Mouse (Mus musculus): ENCODE results near the gene 1700030K09Rik. TPM values are rescaled to one million over a fixed set of nuclear protein-coding genes. Genes with fewer than 3 reads are reported as not detected.

The 1700030K09Rik gene
- polyA plus RNA-seq, 1 experiment from 2014 or later, result 17.5 TPM

DNA sequence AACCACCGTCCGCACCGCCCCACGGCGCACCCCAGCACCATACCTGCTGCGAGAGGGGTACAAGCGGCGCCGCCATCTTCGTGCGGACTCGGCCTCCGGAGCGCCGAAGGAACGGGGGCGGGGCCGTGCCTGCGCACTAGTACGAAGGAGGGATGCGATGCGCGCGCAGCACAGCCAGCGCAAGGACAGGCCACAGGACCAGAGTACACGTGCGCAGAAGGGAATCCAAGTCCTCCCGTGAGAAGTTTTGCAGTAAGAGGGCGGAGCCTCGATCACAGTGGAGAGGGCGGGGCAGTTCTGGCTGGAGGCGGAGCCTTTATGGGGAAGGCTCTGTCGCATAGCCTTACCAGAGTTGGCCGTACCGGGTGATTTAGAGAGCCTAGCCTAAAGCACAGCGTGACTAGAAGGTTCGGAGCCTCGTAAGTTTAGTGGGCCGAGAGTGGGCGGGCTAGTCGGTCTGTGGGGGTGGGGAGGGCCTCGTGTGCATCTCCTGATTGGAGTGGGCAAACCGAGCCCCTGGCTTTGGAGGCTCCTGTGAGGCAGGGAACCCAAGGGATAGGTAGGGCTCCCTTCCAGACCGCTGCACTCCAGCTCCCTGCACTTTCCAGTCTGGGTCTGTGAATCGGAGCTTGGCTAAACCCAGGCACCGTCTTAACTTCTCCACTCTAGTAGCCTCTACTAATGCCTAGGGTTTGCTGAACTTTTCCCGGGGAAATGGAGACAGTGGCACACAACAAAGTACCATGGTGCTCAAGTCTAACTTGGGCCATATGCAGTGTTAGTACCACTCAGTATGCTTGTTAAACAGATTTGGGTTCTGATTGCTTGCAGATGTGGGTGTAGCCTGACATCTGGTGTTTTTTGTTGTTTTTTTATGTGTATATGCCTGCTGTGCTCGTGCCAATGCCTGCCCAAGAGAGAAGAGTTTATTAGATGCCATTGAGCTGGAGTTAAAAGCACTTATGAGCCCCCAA, 22.0 kb upstream of the 1700030K09Rik start, which contains the start of gene Eps15l1:
Gene Eps15l1, minus strand, starts transcription at position 99 of the 974 bp plus-strand sequence.
- WGBS, result 2% methylated on average over 48 of the region's 48 CpGs
- peak; percentile 98 for ATAC-seq
- H3K4me1 ChIP-seq (ENCODE audit: control insufficient read depth, insufficient read depth, low read length), result peaks cover 41% of the 10 kb centered on the region

DNA sequence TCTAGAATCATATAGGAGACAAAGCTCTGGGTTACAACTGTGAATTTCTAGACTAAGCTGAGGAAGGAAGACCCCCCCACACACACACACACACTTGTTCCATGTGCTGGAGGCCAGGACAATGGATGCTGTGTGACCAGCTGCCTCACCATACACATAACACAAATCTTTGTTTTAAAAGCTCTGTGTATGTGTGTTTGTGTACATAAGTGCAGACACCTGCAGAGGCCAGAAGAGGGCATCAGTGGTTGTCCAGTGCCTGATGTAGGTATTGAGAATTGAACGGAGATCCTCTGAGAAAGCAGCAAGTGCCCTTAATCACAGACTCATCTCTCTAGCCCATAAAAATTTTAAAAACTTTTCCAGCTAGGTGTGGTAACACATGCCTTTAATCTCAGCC, 20.8 kb upstream of the 1700030K09Rik start:
- H3K4me1 ChIP-seq (ENCODE audit: control insufficient read depth, insufficient read depth, low read length), result peaks cover 28% of the 10 kb centered on the region
- H3K36me3 ChIP-seq (ENCODE audit: control insufficient read depth, insufficient read depth, low read length), result no peaks in the 10 kb centered on the region
- 76% methylated on average over 1 of the region's 1 CpGs for whole genome bisulfite sequencing

More for the DNA sequence above, 22.0 kb upstream of the 1700030K09Rik start, which contains the start of gene Eps15l1:
- H3K27me3 ChIP-seq (ENCODE audit: control insufficient read depth, insufficient read depth, low read depth, low read length), result no peaks in the 10 kb centered on the region
- peak within 1 kb of the TSS; percentile 77 for H3K4me2 ChIP-seq (ENCODE audit: low read length)
- no peaks in the 10 kb centered on the region for H3K9me3 ChIP-seq (replicated peaks; ENCODE audit: control insufficient read depth, low read length, poor library complexity, severe bottlenecking)
- H3K36me3 ChIP-seq (ENCODE audit: control insufficient read depth, insufficient read depth, low read length), result no peaks in the 10 kb centered on the region
- peak within 1 kb of the TSS; percentile 69 for H3K4me3 ChIP-seq (ENCODE audit: low read depth, low read length)
- peak within 1 kb of the TSS; percentile 86 for H3K9ac ChIP-seq (ENCODE audit: low read depth, low read length)
- H3K27ac ChIP-seq (ENCODE audit: low read length), result peak within 1 kb of the TSS; percentile 81

DNA sequence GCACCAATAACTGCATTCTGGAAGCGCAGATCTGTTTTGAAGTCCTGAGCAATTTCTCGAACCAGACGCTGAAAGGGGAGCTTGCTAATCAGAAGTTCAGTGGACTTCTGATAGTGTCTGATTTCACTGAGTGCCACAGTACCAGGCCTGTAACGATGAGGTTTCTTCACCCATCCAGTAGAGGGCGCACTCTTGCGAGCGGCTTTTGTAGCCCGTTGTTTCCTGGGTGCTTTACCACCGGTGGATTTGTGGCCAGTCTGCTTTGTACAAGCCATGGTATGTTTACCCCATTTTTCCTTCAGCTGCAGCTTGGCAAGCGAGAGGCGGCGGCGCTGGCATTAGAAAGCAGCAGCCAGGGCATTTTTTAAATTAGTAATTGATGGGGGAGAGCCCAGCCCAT, 14.0 kb upstream of the 1700030K09Rik start:
- H3K36me3 ChIP-seq (ENCODE audit: control insufficient read depth, insufficient read depth, low read length), result no peaks in the 10 kb centered on the region
- H3K4me2 ChIP-seq (ENCODE audit: low read length), result no peak overlapping the region
- H3K27ac ChIP-seq (ENCODE audit: low read length), result no peak overlapping the region
- no peak overlapping the region for H3K4me3 ChIP-seq (ENCODE audit: low read depth, low read length)
- no peaks in the 10 kb centered on the region for H3K9me3 ChIP-seq (replicated peaks; ENCODE audit: control insufficient read depth, low read length, poor library complexity, severe bottlenecking)
- WGBS, result 54% methylated on average over 13 of the region's 13 CpGs
- H3K4me1 ChIP-seq (ENCODE audit: control insufficient read depth, insufficient read depth, low read length), result no peaks in the 10 kb centered on the region
- no peak for ATAC-seq
- no peak overlapping the region for H3K9ac ChIP-seq (ENCODE audit: low read depth, low read length)
- H3K27me3 ChIP-seq (ENCODE audit: control insufficient read depth, insufficient read depth, low read depth, low read length), result no peaks in the 10 kb centered on the region

More for the DNA sequence above, 20.8 kb upstream of the 1700030K09Rik start:
- no peaks in the 10 kb centered on the region for H3K27me3 ChIP-seq (ENCODE audit: control insufficient read depth, insufficient read depth, low read depth, low read length)
- no peak overlapping the region for H3K9ac ChIP-seq (ENCODE audit: low read depth, low read length)
- no peaks in the 10 kb centered on the region for H3K9me3 ChIP-seq (replicated peaks; ENCODE audit: control insufficient read depth, low read length, poor library complexity, severe bottlenecking)
- no peak overlapping the region for H3K27ac ChIP-seq (ENCODE audit: low read length)
- ATAC-seq, result no peak
- no peak overlapping the region for H3K4me3 ChIP-seq (ENCODE audit: low read depth, low read length)
- no peak overlapping the region for H3K4me2 ChIP-seq (ENCODE audit: low read length)

DNA sequence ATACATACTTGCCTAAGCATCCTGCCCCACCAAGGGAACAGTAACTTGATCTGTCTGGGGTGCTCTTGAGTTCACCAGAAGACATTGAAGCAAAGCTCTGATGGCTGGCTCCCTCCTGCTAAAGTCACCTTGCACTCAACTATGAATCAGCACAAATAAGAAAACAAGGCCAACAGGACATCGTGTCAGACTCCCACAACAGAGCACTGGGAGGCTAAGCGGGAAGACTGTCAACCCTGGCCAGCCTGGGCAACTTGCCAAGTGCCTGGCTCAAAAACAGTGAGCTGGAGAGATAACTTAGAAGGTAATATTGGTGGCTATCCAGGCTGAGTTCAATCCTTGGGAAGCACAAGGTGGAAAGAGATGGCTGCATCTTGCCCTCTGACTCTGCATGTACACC, 8.7 kb upstream of the 1700030K09Rik start:
- WGBS, result 43% methylated on average over 2 of the region's 2 CpGs
- Histone ChIP-seq H3K9me3 (replicated peaks; ENCODE audit: control insufficient read depth, low read length, poor library complexity, severe bottlenecking) (no peaks in the 10 kb centered on the region), H3K4me2 (ENCODE audit: low read length) (no peak overlapping the region), H3K4me3 (ENCODE audit: low read depth, low read length) (no peak overlapping the region), H3K27me3 (ENCODE audit: control insufficient read depth, insufficient read depth, low read depth, low read length) (no peaks in the 10 kb centered on the region), H3K9ac (ENCODE audit: low read depth, low read length) (no peak overlapping the region), H3K27ac (ENCODE audit: low read length) (no peak overlapping the region), H3K36me3 (ENCODE audit: control insufficient read depth, insufficient read depth, low read length) (no peaks in the 10 kb centered on the region), H3K4me1 (ENCODE audit: control insufficient read depth, insufficient read depth, low read length) (no peaks in the 10 kb centered on the region)
- no peak for ATAC-seq

DNA sequence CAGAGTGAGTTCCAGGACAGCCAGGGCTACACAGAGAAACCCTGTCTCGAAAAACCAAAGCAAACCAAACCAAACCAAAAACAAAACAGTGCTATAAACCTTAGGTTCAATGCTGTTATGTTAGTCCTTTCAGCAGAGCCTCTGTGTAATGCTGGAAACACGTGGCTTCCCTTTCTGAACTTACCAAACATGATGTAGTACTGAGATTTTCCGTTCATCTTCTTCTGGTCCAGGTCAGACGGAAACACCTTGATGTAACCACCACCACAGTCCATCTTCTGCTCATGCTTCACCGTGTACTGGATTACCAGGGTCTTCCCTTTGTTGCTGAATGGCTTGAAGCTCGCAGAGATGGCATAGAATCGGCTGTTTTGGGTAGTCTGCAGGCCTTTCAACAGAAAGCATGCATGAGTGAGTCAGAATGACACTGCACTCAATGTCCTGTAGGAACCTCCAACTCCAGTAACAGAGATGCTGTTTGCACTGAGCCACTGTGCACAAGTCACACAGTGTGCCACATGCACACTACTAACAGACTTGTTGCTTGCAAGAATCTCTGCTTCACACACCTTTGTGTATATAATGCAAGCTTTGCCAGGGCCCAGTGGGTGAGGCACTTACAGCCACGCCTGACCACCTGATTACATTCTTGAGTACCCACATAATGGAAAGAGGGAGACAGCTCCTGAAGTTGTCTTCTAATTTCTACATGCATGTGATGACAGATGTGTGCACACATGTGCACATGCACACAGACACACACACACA, 5.2 kb upstream of the 1700030K09Rik start:
- H3K9me3 ChIP-seq (replicated peaks; ENCODE audit: control insufficient read depth, low read length, poor library complexity, severe bottlenecking), result no peaks in the 10 kb centered on the region
- no peak overlapping the region for H3K9ac ChIP-seq (ENCODE audit: low read depth, low read length)
- no peaks in the 10 kb centered on the region for H3K36me3 ChIP-seq (ENCODE audit: control insufficient read depth, insufficient read depth, low read length)
- no peak overlapping the region for H3K4me2 ChIP-seq (ENCODE audit: low read length)
- no peaks in the 10 kb centered on the region for H3K27me3 ChIP-seq (ENCODE audit: control insufficient read depth, insufficient read depth, low read depth, low read length)
- no peaks in the 10 kb centered on the region; the same call in 1 of the 2 replicates for H3K4me1 ChIP-seq (ENCODE audit: control insufficient read depth, insufficient read depth, low read length)
- no peak overlapping the region for H3K27ac ChIP-seq (ENCODE audit: low read length)
- ATAC-seq, result no peak
- H3K4me3 ChIP-seq (ENCODE audit: low read depth, low read length), result no peak overlapping the region
- 64% methylated on average over 8 of the region's 8 CpGs for WGBS

DNA sequence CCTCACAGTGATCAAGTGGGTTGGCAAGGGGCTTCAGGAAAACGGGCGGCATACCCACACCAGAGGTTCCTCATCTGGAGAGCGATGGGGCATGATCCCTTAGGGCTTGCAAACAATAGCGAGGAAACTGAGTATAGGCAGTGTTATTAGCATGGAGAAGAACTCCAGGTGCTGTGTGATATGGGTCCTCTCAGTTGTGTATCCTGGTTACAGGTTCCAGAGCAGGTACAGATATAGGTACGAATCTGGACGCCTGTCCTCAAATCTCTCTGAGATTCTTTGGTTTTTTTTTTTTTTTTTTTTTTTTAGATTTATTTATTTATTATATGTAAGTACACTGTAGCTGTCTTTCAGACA, 292 bp downstream of the 1700030K09Rik start:
- Histone ChIP-seq H3K4me1 (ENCODE audit: control insufficient read depth, insufficient read depth, low read length) (peaks cover 23% of the 10 kb centered on the region), H3K27ac (ENCODE audit: low read length) (peak overlapping the region; percentile 65; the same call in 1 of the 2 replicates), H3K36me3 (ENCODE audit: control insufficient read depth, insufficient read depth, low read length) (no peaks in the 10 kb centered on the region), H3K9ac (ENCODE audit: low read depth, low read length) (peak overlapping the region; percentile 70), H3K4me3 (ENCODE audit: low read depth, low read length) (peak overlapping the region; percentile 45), H3K27me3 (ENCODE audit: control insufficient read depth, insufficient read depth, low read depth, low read length) (no peaks in the 10 kb centered on the region), H3K9me3 (replicated peaks; ENCODE audit: control insufficient read depth, low read length, poor library complexity, severe bottlenecking) (no peaks in the 10 kb centered on the region), H3K4me2 (ENCODE audit: low read length) (peak overlapping the region; percentile 63)
- no peak for ATAC-seq
- 39% methylated on average over 6 of the region's 6 CpGs for WGBS

DNA sequence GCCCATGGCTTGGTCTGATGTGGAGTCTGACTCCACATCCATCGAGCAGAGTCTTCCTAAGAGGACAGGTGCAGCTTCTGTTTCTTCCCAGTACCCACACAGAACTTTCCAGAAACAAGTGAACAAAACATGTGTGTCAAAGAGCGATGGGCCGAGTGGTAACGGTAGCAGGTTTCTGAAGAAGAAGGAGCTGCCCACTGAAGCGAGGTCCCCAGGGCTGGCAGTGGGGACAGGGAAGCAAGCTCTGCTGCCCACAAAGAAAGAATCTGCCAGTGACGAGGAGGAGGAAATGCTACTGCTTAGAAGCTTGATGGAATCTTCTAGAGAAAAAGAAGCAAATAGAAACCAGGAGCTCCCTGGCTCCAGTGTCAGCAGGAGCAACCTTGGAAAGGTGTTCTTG, 1.4 kb downstream of the 1700030K09Rik start:
- Histone ChIP-seq H3K4me3 (ENCODE audit: low read depth, low read length) (no peak overlapping the region), H3K27me3 (ENCODE audit: control insufficient read depth, insufficient read depth, low read depth, low read length) (no peaks in the 10 kb centered on the region), H3K9ac (ENCODE audit: low read depth, low read length) (no peak overlapping the region), H3K4me2 (ENCODE audit: low read length) (no peak overlapping the region), H3K4me1 (ENCODE audit: control insufficient read depth, insufficient read depth, low read length) (peaks cover 23% of the 10 kb centered on the region), H3K9me3 (replicated peaks; ENCODE audit: control insufficient read depth, low read length, poor library complexity, severe bottlenecking) (no peaks in the 10 kb centered on the region), H3K27ac (ENCODE audit: low read length) (no peak overlapping the region), H3K36me3 (ENCODE audit: control insufficient read depth, insufficient read depth, low read length) (peaks cover 7% of the 10 kb centered on the region)
- no peak for ATAC-seq
- 96% methylated on average over 6 of the region's 6 CpGs for WGBS

DNA sequence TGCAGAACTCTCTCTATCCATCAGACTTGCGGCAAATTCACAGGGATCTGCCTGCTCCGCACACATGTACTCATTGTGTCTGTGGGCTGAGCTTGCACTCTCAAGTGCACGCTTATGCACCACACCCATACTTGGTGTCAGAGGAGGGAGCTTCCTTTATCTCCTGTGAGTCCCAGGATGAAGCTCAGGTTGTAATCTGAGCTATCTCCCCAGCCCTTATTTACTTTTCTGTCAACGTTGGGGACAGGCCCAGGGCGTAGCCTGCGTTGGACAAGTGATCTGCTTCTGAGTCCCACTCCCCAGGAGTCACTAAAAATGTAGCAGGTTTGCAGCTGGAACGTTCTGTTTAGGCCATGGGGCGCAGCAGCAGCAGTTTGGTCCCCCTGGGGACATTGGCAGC, 7.8 kb downstream of the 1700030K09Rik start:
- Histone ChIP-seq H3K4me1 (ENCODE audit: control insufficient read depth, insufficient read depth, low read length) (peaks cover 4% of the 10 kb centered on the region), H3K9ac (ENCODE audit: low read depth, low read length) (no peak overlapping the region), H3K9me3 (replicated peaks; ENCODE audit: control insufficient read depth, low read length, poor library complexity, severe bottlenecking) (no peaks in the 10 kb centered on the region), H3K27me3 (ENCODE audit: control insufficient read depth, insufficient read depth, low read depth, low read length) (no peaks in the 10 kb centered on the region), H3K4me3 (ENCODE audit: low read depth, low read length) (no peak overlapping the region), H3K36me3 (ENCODE audit: control insufficient read depth, insufficient read depth, low read length) (peaks cover 36% of the 10 kb centered on the region), H3K4me2 (ENCODE audit: low read length) (no peak overlapping the region), H3K27ac (ENCODE audit: low read length) (no peak overlapping the region)
- no peak for ATAC-seq
- WGBS, result 89% methylated on average over 8 of the region's 8 CpGs
